Comparison of ENCODE assay signal across 28 mouse cellular contexts in the genomic region with DNA sequence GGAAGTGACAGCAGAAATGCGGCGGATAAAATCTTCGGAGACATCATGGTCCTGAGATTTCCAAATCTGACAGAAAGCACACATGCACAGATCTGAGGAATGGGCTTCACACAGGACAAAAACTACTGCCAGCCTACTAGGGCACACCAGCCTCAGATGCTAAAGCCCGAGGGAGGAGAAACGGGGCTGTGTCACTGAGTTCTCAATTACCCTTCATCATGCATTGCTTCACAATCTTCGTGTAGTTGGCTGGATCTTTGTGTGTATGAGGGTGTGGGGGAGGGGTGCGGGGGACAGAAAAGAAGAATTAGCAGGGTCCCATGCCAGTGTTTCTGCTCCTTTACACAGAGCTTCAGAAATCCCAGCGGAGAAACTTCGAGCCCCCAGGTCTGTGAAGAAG. TPM values are rescaled to one million over a fixed set of nuclear protein-coding genes. Genes with fewer than 3 reads are reported as not detected.
DNase-seq lines count a peak whose midpoint lies in the region; ATAC-seq and TF ChIP-seq lines count a peak whose summit lies in the region.
"Had no signal": no experiment of that assay in that cellular context is flagged by ENCODE, and none has a peak within 500 bp of the region (broad histone marks: within the 10 kb centered on the region; RNA-seq: fewer than 3 reads in every experiment).

No protein-coding gene starts in this region.

- no peaks in the 10 kb centered on the region for H3K4me1 ChIP-seq in lung, embryonic 14.5 days (ENCODE audit: insufficient read depth)
- peaks cover 5% of the 10 kb centered on the region for H3K4me1 ChIP-seq in lung, embryonic 16.5 days (replicated peaks; ENCODE audit: control insufficient read depth, insufficient read depth, low read length)
- H3K4me1 ChIP-seq in lung, adult 2 months (ENCODE audit: control insufficient read depth, insufficient read depth, low read length) = no peaks in the 10 kb centered on the region

- H3K36me3 ChIP-seq in lung, embryonic 14.5 days (ENCODE audit: insufficient read depth) = no peaks in the 10 kb centered on the region
- no peaks in the 10 kb centered on the region for H3K36me3 ChIP-seq in lung, embryonic 16.5 days (ENCODE audit: control insufficient read depth, insufficient read depth, low read length)
- H3K36me3 ChIP-seq: embryonic facial prominence, embryonic 13.5 days; embryonic facial prominence, embryonic 15.5 days; forebrain, embryonic 10.5 days; forebrain, embryonic 12.5 days; G1E had no signal

- H3K9me3 ChIP-seq in lung, embryonic 14.5 days (ENCODE audit: low read depth, low read length) = no peaks in the 10 kb centered on the region
- no peaks in the 10 kb centered on the region for H3K9me3 ChIP-seq in lung, embryonic 16.5 days (ENCODE audit: control insufficient read depth, low read length)
- H3K9me3 ChIP-seq: embryonic facial prominence, embryonic 13.5 days; embryonic facial prominence, embryonic 15.5 days; forebrain, embryonic 10.5 days; forebrain, embryonic 12.5 days; G1E had no signal

- H3K9ac ChIP-seq in lung, embryonic 14.5 days = no peak overlapping the region
- H3K9ac ChIP-seq in lung, embryonic 16.5 days (ENCODE audit: low read length) = peak overlapping the region; percentile 26; the same call in 1 of the 2 replicates
- H3K9ac ChIP-seq: embryonic facial prominence, embryonic 13.5 days; embryonic facial prominence, embryonic 15.5 days; forebrain, embryonic 12.5 days had no signal

- no peak for TF ChIP-seq POLR2A in lung, adult 2 months (IDR thresholded peaks at IDR 0.05; ENCODE audit: borderline replicate concordance, extremely low read depth, low read depth, low read length)

- H3K27ac ChIP-seq in lung, embryonic 14.5 days (ENCODE audit: low read depth) = peak overlapping the region; percentile 15
- H3K27ac ChIP-seq in lung, embryonic 16.5 days (ENCODE audit: low read length) = peak overlapping the region; percentile 93
- H3K27ac ChIP-seq: embryonic facial prominence, embryonic 13.5 days; embryonic facial prominence, embryonic 15.5 days; forebrain, embryonic 10.5 days; forebrain, embryonic 12.5 days had no signal

- no peak overlapping the region for H3K4me3 ChIP-seq in lung, embryonic 14.5 days (ENCODE audit: low read depth, low read length)
- no peak overlapping the region for H3K4me3 ChIP-seq in lung, embryonic 16.5 days (ENCODE audit: low read length)
- H3K4me3 ChIP-seq in lung, adult 2 months (replicated peaks; ENCODE audit: extremely low read depth, low read depth, low read length) = no peak overlapping the region
- H3K4me3 ChIP-seq: embryonic facial prominence, embryonic 13.5 days; embryonic facial prominence, embryonic 15.5 days; erythroblast, embryonic 14.5 days; forebrain, embryonic 10.5 days; forebrain, embryonic 12.5 days had no signal

- ATAC-seq in lung, embryonic 14.5 days (ENCODE audit: insufficient read depth) = no peak
- peak; percentile 52 for ATAC-seq in lung, embryonic 16.5 days (ENCODE audit: low read depth)
- ATAC-seq in frontal cortex, adult (ENCODE audit: low TSS enrichment) = no peak
- ATAC-seq: CD4-positive, CD25-positive, alpha-beta regulatory T cell, adult 4 months; forebrain, embryonic 14.5 days; forebrain, embryonic 16.5 days had no signal

- H3K4me2 ChIP-seq in lung, embryonic 14.5 days = no peak overlapping the region
- peak overlapping the region; percentile 35; the same call in 1 of the 2 replicates for H3K4me2 ChIP-seq in lung, embryonic 16.5 days (ENCODE audit: low read depth, low read length)
- H3K4me2 ChIP-seq: embryonic facial prominence, embryonic 13.5 days; embryonic facial prominence, embryonic 15.5 days; forebrain, embryonic 12.5 days had no signal

- 57% methylated on average over 9 of the region's 9 CpGs for WGBS in lung, embryonic 14.5 days
- WGBS in lung, embryonic 16.5 days = 51% methylated on average over 9 of the region's 9 CpGs
- 63% methylated on average over 9 of the region's 9 CpGs for WGBS in lung, adult 2 months

- no peaks in the 10 kb centered on the region for H3K27me3 ChIP-seq in lung, embryonic 14.5 days (ENCODE audit: insufficient read depth, low read length)
- H3K27me3 ChIP-seq in lung, embryonic 16.5 days (ENCODE audit: control insufficient read depth, insufficient read depth, low read depth, low read length) = no peaks in the 10 kb centered on the region
- H3K27me3 ChIP-seq: CH12.LX; embryonic facial prominence, embryonic 13.5 days; embryonic facial prominence, embryonic 15.5 days; forebrain, embryonic 12.5 days had no signal

- no peak for TF ChIP-seq CTCF in lung, embryonic 14.5 days (IDR thresholded peaks at IDR 0.05; ENCODE audit: low read depth)
- TF ChIP-seq CTCF in lung, adult 2 months (IDR thresholded peaks at IDR 0.05; ENCODE audit: insufficient read depth, low read length) = no peak

- DNase-seq in lung, embryonic 14.5 days = no peak
- DNase-seq in lung, postnatal 25 days (ENCODE audit: low spot score) = no peak
- DNase-seq in lung, adult 2 months = no peak
- peak; percentile 41 for DNase-seq in lung, postnatal 36 days
- DNase-seq in retina, postnatal 1 day = peak; percentile 56
- DNase-seq in c-Kit-positive CD71-positive TER-119-positive erythroid progenitor cells, embryonic 14.5 days (ENCODE audit: low spot score) = no peak
- DNase-seq: adrenal gland, adult 2 months; adrenal gland, postnatal 10 days; adrenal gland, postnatal 25 days; B cell, adult 2 months; cerebellum, adult 11-12 months; cerebellum, adult 2 months; cerebellum, adult 9-10 months; cerebellum, postnatal 14 days; cerebellum, postnatal 36 days; embryo, embryonic 11 days had no signal

RNA-seq across cellular contexts. Expression of a gene that starts 36.1 kb away (rescaled TPM):
- not detected in 2 replicates for polyA plus RNA-seq in lung, embryonic 14.5 days (2014; fragmentation: Nextera tagmentation; extraction: Ambion mirVana)
- polyA plus RNA-seq in lung, embryonic 16.5 days (2015; fragmentation: Nextera tagmentation; extraction: Ambion mirVana) = 0.36 and 0.44 TPM in 2 replicates
- polyA plus RNA-seq in lung, adult 2 months (2012; rRNA removed) = 2.5 and 2.9 TPM in 2 replicates
- polyA plus RNA-seq: adrenal gland, adult 2 months; CD4-positive, CD25-positive, alpha-beta regulatory T cell, adult 4 months; embryonic facial prominence, embryonic 13.5 days; erythroblast, embryonic 14.5 days; forebrain, embryonic 10.5 days; forebrain, embryonic 12.5 days; forebrain, embryonic 16.5 days; G1E had no signal

RNA-seq across cellular contexts. Expression of a gene that starts 55.0 kb away (rescaled TPM):
- polyA plus RNA-seq in lung, embryonic 14.5 days (2014; fragmentation: Nextera tagmentation; extraction: Ambion mirVana) = 174 and 202 TPM in 2 replicates
- 307 and 308 TPM in 2 replicates for polyA plus RNA-seq in lung, embryonic 16.5 days (2015; fragmentation: Nextera tagmentation; extraction: Ambion mirVana)
- 35.1 and 49.0 TPM in 2 replicates for polyA plus RNA-seq in lung, adult 2 months (2012; rRNA removed)

Comparison
In these comparisons a context has a peak if more than half of its experiments do, and no peak if none do; other contexts are left out.
1. DNase-seq: peak in lung, postnatal 36 days (single experiment) and retina, postnatal 1 day (single experiment); none in lung, embryonic 14.5 days (single experiment), lung, postnatal 25 days (single experiment), lung, adult 2 months (single experiment) and c-Kit-positive CD71-positive TER-119-positive erythroid progenitor cells, embryonic 14.5 days (single experiment).